ENCODE assay signal across 8 mouse cellular contexts in the genomic region with DNA sequence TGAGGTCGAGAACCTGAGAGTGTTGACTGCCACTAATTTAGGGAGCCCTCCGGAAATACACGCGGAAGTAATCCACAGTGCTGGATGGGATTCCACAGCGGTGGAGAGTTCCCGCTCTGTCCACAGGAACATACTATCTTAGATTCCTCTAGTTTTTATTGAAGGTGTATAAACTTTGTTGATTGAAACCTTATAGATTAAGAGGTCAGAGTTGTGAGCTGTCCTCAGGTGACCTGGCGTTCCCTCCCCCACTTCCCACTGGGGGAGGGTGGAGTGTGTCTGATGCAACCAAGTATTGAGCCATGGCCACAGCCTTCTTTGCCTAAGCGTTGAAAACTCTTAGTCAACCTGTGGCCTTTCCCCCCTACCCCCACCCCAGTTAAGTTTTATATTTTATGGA. TPM values are rescaled to one million over a fixed set of nuclear protein-coding genes. Genes with fewer than 3 reads are reported as not detected.
DNase-seq lines count a peak whose midpoint lies in the region; ATAC-seq and TF ChIP-seq lines count a peak whose summit lies in the region.

No protein-coding gene starts in this region.

- peaks cover 33% of the 10 kb centered on the region for H3K4me1 ChIP-seq in brown adipose tissue, adult 24 weeks (ENCODE audit: control insufficient read depth, insufficient read depth, insufficient read length, low read length)
- H3K4me1 ChIP-seq in kidney, embryonic 14.5 days (ENCODE audit: control insufficient read depth, insufficient read depth, low read length): peaks cover 41% of the 10 kb centered on the region; the same call in 1 of the 2 replicates

- peak overlapping the region; percentile 84 for H3K4me2 ChIP-seq in kidney, embryonic 14.5 days (replicated peaks; ENCODE audit: low read depth, low read length)

- H3K4me3 ChIP-seq in brown adipose tissue, adult 24 weeks (ENCODE audit: insufficient read depth, low read depth, low read length): peak overlapping the region; percentile 87
- peak overlapping the region; percentile 94 for H3K4me3 ChIP-seq in kidney, embryonic 14.5 days (ENCODE audit: low read length)
- H3K4me3 ChIP-seq in left cerebral cortex, adult 2 months: no peak overlapping the region

- intact Hi-C loops in left cerebral cortex, adult 2 months (cut with DNase I): no loop called here

- no peak for TF ChIP-seq CTCF in left cerebral cortex, adult 2 months (IDR thresholded peaks at IDR 0.05)

- 0 out of 2 replicates have a peak, but pooled peaks cover 5% of the 10 kb centered on the region for H3K36me3 ChIP-seq in kidney, embryonic 14.5 days (ENCODE audit: control insufficient read depth, insufficient read depth, low read length)

- ATAC-seq in kidney, embryonic 14.5 days (ENCODE audit: low FRiP score, low TSS enrichment): no peak
- ATAC-seq in megakaryocyte, adult 5-6 weeks (ENCODE audit: poor library complexity, severe bottlenecking): peak; percentile 50

- 26% methylated on average over 8 of the region's 8 CpGs for WGBS in kidney, embryonic 14.5 days

- H3K27ac ChIP-seq in brown adipose tissue, adult 24 weeks (replicated peaks; ENCODE audit: low read depth, low read length): peak overlapping the region; percentile 91
- H3K27ac ChIP-seq in kidney, embryonic 14.5 days (ENCODE audit: low read depth, low read length): no peak overlapping the region
- no peak overlapping the region for H3K27ac ChIP-seq in left cerebral cortex, adult 2 months

- H3K27me3 ChIP-seq in kidney, embryonic 14.5 days (ENCODE audit: control insufficient read depth, insufficient read depth, low read length): no peaks in the 10 kb centered on the region

- peak; percentile 84 for DNase-seq in A20 (ENCODE audit: low read depth, low spot score)
- no peak for DNase-seq in testis, postnatal 10 days (ENCODE audit: low spot score)
- DNase-seq in thymus, postnatal 10 days (ENCODE audit: low spot score in 2 of 2): no peak
- DNase-seq in left cerebral cortex, adult 2 months (ENCODE audit: extremely low spot score in 1 of 2, low spot score in 2 of 2): no peak
- no peak for DNase-seq in gastrocnemius, postnatal 4 days (ENCODE audit: low spot score in 2 of 2)

- H3K9me3 ChIP-seq in kidney, embryonic 14.5 days (ENCODE audit: control insufficient read depth, low read length): no peaks in the 10 kb centered on the region

- H3K9ac ChIP-seq in kidney, embryonic 14.5 days (ENCODE audit: low read depth, low read length): 0 out of 2 replicates have a peak overlapping the region, but pooled peaks have one; percentile 98

RNA-seq across cellular contexts. Expression of gene Lrrc8d, which starts 2.1 kb away (rescaled TPM):
- 14.8 and 25.2 TPM in 2 replicates for polyA plus RNA-seq in brown adipose tissue, adult 24 weeks (2012; ENCODE audit: insufficient read depth, insufficient read length, missing spikeins)
- 22.7 and 42.1 TPM in 2 replicates for polyA plus RNA-seq in kidney, embryonic 14.5 days (2014; fragmentation: Nextera tagmentation; extraction: Ambion mirVana)
- 79.7 and 88.1 TPM in 2 replicates for total RNA-seq in megakaryocyte, adult 5-6 weeks (2015)
- 38.6 and 50.0 TPM in 2 replicates for total RNA-seq in megakaryocyte, adult 5-6 weeks (2017)
- total RNA-seq in left cerebral cortex, adult 2 months (2021): 10 to 100 TPM; 35.6 to 39.0 TPM
- 10 to 100 TPM; 13.8 to 19.2 TPM for total RNA-seq in gastrocnemius, postnatal 4 days (2021)
